Mouse (Mus musculus) kidney, embryonic 14.5 days (tissue): Measurements from ENCODE around the gene Parvg. TPM values are rescaled to one million over a fixed set of nuclear protein-coding genes. Genes with fewer than 3 reads are reported as not detected.

Experiments used
- ATAC-seq: fragments of 200-750 bp; cut with Nextera tagmentation; 2 replicates; pipeline ENCODE4 v1.8.0; 2017; ENCODE audit warnings: moderate number of reproducible peaks, mild to moderate bottlenecking, moderate TSS enrichment, moderate library complexity; ENCODE audit not compliant: low FRiP score, low TSS enrichment
- H3K27ac ChIP-seq: fragments of 300-500 bp; sonication (generic); 2 replicates; pipeline ENCODE4 v1.5.1; 2014; ENCODE audit warnings: low read depth, mild to moderate bottlenecking, low read length, moderate library complexity, mixed read lengths
- H3K27me3 ChIP-seq: fragments of 300-500 bp; sonication (generic); 2 replicates; pipeline ENCODE4 v1.6.1; 2014; ENCODE audit warnings: mild to moderate bottlenecking, low read length; ENCODE audit not compliant: control insufficient read depth, insufficient read depth
- H3K36me3 ChIP-seq: fragments of 300-500 bp; sonication (generic); 2 replicates; pipeline ENCODE4 v1.6.1; 2014; ENCODE audit warnings: low read length, mixed read lengths; ENCODE audit not compliant: control insufficient read depth, insufficient read depth
- H3K4me1 ChIP-seq: fragments of 300-500 bp; sonication (generic); 2 replicates; pipeline ENCODE4 v1.6.1; 2014; ENCODE audit warnings: low read length, mixed read lengths; ENCODE audit not compliant: control insufficient read depth, insufficient read depth
- H3K4me2 ChIP-seq: fragments of 300-500 bp; sonication (generic); replicated peaks from 2 replicates; pipeline ENCODE4 v1.6.1; 2014; ENCODE audit warnings: low read depth, mild to moderate bottlenecking, low read length
- H3K4me3 ChIP-seq: fragments of 300-500 bp; sonication (generic); 2 replicates; pipeline ENCODE4 v1.5.1; 2014; ENCODE audit warnings: mild to moderate bottlenecking, low read length
- H3K9ac ChIP-seq: fragments of 300-500 bp; sonication (generic); 2 replicates; pipeline ENCODE4 v1.6.1; 2014; ENCODE audit warnings: low read depth, mild to moderate bottlenecking, low read length, moderate library complexity
- H3K9me3 ChIP-seq: fragments of 300-500 bp; sonication (generic); 2 replicates; pipeline ENCODE4 v1.6.1; 2016; ENCODE audit warnings: low read length; ENCODE audit not compliant: control insufficient read depth
- WGBS: fragments of 180-500 bp; shearing (Covaris S2); extraction: QIAGEN DNeasy Blood & Tissue Kit; methylation state at CpG from one replicate; pipeline ENCODE4 v1.1.7; 2014; 5-methylcytosine and 5-hydroxymethylcytosine counted together
- polyA plus RNA-seq: library from polyadenylated mRNA; unstranded; fragments of >200 nt; fragmentation: Nextera tagmentation; extraction: Ambion mirVana; gene quantifications from 2 replicates; pipeline ENCODE4 v1.2.1, GENCODE M21; 2014

Parvg gene
- polyA plus RNA-seq, 1 experiment from 2014 or later: 0.70 TPM

DNA sequence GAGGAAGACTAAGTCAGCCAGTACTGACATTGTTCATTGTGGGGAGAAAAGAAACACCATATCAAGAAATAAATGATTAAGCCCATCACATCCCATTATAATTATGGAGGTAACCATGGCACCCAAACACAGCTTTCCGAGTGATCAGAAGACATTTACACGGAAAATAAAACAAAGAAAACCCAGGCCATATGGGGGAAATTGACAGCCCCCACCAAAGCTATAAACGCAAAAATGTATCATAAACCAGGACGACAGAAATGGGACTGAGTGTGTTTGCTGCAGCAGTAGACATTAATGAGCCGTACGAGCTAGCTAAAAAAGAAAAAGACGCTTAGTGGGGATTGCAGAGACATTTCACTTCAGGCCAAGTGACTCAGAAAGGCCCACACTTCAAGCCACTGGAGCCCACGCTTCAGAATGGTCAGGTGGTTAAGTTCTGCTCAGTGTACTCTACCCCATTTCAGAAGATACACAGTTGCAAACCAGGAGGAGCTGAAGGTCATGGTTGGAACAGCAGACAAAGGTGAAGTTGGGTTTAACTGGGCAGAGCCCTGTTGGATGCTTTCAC is 62.3 kb downstream of the Parvg start:
- Histone ChIP-seq H3K4me2 (no peak overlapping the region), H3K4me3 (no peak overlapping the region), H3K27ac (no peak overlapping the region), H3K36me3 (no peaks in the 10 kb centered on the region), H3K9me3 (peaks cover 6% of the 10 kb centered on the region), H3K27me3 (no peaks in the 10 kb centered on the region), H3K9ac (no peak overlapping the region), H3K4me1 (no peaks in the 10 kb centered on the region)
- 84% methylated on average over 8 of the region's 8 CpGs for WGBS
- no peak for ATAC-seq

DNA sequence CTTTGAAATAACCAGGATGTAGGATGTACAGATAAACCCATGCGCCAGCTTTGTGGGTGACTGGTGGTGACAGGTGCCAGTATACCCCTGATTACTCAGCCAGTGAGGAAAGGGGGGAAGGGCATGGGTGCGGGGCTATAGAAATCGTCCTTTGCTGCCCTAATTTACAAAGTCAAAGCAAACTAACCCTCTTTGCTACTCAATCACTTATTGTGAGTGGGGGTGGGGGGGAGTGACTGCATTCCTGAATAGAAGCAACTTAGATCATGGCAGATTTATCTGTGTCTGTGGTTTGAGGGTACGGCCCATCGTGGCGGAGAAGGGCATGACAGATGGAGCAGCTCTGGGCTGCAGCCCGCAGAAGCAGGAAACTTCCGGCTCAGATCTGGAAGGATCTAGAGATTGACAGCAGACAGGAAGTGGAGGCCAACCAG is 64.9 kb downstream of the Parvg start:
- no peak for ATAC-seq
- Histone ChIP-seq H3K9ac (no peak overlapping the region), H3K27ac (no peak overlapping the region), H3K27me3 (no peaks in the 10 kb centered on the region), H3K9me3 (peaks cover 6% of the 10 kb centered on the region), H3K4me1 (peaks cover 8% of the 10 kb centered on the region), H3K4me2 (no peak overlapping the region), H3K36me3 (no peaks in the 10 kb centered on the region), H3K4me3 (no peak overlapping the region)
- WGBS: 78% methylated on average over 8 of the region's 8 CpGs

DNA sequence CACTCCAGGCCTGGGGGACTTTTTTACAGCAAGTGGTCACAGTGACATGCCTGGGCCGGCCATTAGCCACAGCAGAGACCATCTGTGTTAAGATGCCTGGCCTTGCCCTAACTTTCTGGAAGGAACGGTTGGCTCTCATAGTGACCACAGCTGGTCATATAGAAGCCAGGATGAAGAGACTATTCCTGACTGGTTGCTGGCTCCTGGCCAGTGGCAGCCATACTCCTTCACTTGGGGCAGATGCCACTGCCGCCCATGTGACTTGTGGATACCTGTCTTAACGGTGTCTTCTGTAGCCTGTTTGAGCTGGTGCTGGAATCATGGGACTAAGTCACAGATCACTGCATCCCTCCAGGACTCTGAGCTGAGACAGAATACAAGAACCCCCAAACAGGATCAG is 68.3 kb downstream of the Parvg start:
- H3K4me3 ChIP-seq: no peak overlapping the region
- H3K27ac ChIP-seq: no peak overlapping the region
- H3K4me2 ChIP-seq: no peak overlapping the region
- H3K9me3 ChIP-seq: peaks cover 6% of the 10 kb centered on the region
- no peak overlapping the region for H3K9ac ChIP-seq
- no peaks in the 10 kb centered on the region for H3K36me3 ChIP-seq
- 89% methylated on average over 4 of the region's 4 CpGs for WGBS
- H3K27me3 ChIP-seq: no peaks in the 10 kb centered on the region
- no peak for ATAC-seq
- peaks cover 18% of the 10 kb centered on the region for H3K4me1 ChIP-seq

Other genes with a start within 250 kb of the Parvg start
- gene Sult4a1, start 218.3 kb upstream of the Parvg start, polyA plus RNA-seq: 0.10 and 0.28 TPM in 2 replicates
- not detected in 2 replicates for gene Pnpla5, start 200.9 kb upstream of the Parvg start, polyA plus RNA-seq
- 0.14 and 0.49 TPM in 2 replicates for gene Pnpla3, start 156.2 kb upstream of the Parvg start, polyA plus RNA-seq
- 81.5 and 88.8 TPM in 2 replicates for gene Samm50, start 131.8 kb upstream of the Parvg start, polyA plus RNA-seq
- 3.9 TPM in 2 replicates for gene Parvb, start 92.0 kb upstream of the Parvg start, polyA plus RNA-seq
- gene Shisal1, start 123.1 kb downstream of the Parvg start, polyA plus RNA-seq: 1.5 and 2.1 TPM in 2 replicates
- 5.7 and 9.5 TPM in 2 replicates for gene Rtl6, start 233.8 kb downstream of the Parvg start, polyA plus RNA-seq